Mouse (Mus musculus): ENCODE data around the gene Inpp5e. TPM values are rescaled to one million over a fixed set of nuclear protein-coding genes. Genes with fewer than 3 reads are reported as not detected.

Gene Inpp5e
- polyA plus RNA-seq, 1 experiment from 2014 or later: 6.1 TPM

GRCm38 (mm10) chr2:26418120-26418519 is 9.1 kb upstream of the Inpp5e start:
- no peak overlapping the region for H3K27ac ChIP-seq (replicated peaks)
- no peaks in the 10 kb centered on the region for H3K27me3 ChIP-seq
- no peak overlapping the region for H3K9ac ChIP-seq
- H3K9me3 ChIP-seq (replicated peaks): no peaks in the 10 kb centered on the region
- H3K36me3 ChIP-seq (replicated peaks): peaks cover 91% of the 10 kb centered on the region
- no peak overlapping the region for H3K4me3 ChIP-seq (replicated peaks)
- peaks cover 14% of the 10 kb centered on the region for H3K4me1 ChIP-seq (replicated peaks)
- no peak overlapping the region for H3K4me2 ChIP-seq
- WGBS (ENCODE audit: insufficient replicate concordance): 67% methylated on average over 1 of the region's 1 CpGs
- no peak for ATAC-seq (ENCODE audit: insufficient read depth)

DNA sequence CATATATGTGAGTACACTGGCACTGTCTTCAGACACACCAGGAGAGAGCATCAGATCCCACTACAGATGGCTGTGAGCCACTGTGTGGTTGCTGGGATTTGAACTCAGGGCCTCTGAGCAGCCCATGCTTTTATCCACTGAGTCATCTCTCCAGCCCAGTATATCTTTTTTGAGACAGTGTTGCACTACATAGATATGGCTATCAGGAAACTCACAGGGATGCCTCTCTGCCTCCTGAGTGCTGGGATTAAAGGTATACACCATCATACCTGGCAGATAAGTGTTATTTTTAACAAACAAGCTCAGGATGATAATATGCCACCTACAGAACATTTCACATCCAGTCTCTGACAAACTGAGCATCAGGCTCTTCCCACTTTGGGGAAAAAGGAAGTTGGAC is 8.1 kb upstream of the Inpp5e start:
- H3K27me3 ChIP-seq: no peaks in the 10 kb centered on the region
- no peak overlapping the region for H3K9ac ChIP-seq
- 0 out of 2 replicates have a peak overlapping the region, but pooled peaks have one; percentile 9 for H3K27ac ChIP-seq (replicated peaks)
- H3K4me3 ChIP-seq (replicated peaks): no peak overlapping the region
- peaks cover 14% of the 10 kb centered on the region for H3K4me1 ChIP-seq (replicated peaks)
- ATAC-seq (ENCODE audit: insufficient read depth): peak; percentile 49
- H3K36me3 ChIP-seq (replicated peaks): peaks cover 91% of the 10 kb centered on the region
- H3K9me3 ChIP-seq (replicated peaks): no peaks in the 10 kb centered on the region
- no peak overlapping the region for H3K4me2 ChIP-seq

- no peaks in the 10 kb centered on the region for H3K9me3 ChIP-seq (replicated peaks)
- H3K27ac ChIP-seq (replicated peaks): no peak overlapping the region
- no peak overlapping the region for H3K4me2 ChIP-seq
- H3K27me3 ChIP-seq: no peaks in the 10 kb centered on the region
- H3K9ac ChIP-seq: no peak overlapping the region
- ATAC-seq (ENCODE audit: insufficient read depth): no peak
- H3K36me3 ChIP-seq (replicated peaks): peaks cover 59% of the 10 kb centered on the region
- 65% methylated on average over 4 of the region's 5 CpGs for WGBS (ENCODE audit: insufficient replicate concordance)
- H3K4me1 ChIP-seq (replicated peaks): peaks cover 37% of the 10 kb centered on the region
- no peak overlapping the region for H3K4me3 ChIP-seq (replicated peaks)
These were observed 2.0 kb upstream of the Inpp5e start for GRCm38 (mm10) chr2:26410931-26411411.

DNA sequence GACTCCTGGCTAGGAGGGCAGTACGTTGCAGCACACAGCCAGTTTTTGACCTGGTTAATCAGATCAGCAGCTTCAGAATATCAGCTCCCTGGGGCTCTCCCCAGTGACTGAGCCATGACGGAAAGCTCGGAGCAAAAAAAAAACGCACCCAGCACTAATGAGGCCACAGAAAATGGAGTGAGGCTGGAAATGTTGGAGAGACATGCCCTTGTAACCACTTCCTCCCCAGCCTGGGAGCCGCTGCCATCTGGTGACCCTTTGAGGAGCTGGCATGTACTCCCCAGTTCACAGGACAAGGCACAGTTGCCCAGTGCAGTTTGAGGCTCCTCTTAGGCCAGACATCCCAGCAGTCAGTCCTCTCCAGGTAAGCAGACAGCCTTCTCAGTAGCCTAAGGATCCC is 1.1 kb upstream of the Inpp5e start:
- WGBS (ENCODE audit: insufficient replicate concordance): 70% methylated on average over 5 of the region's 5 CpGs
- Histone ChIP-seq H3K4me1 (replicated peaks) (peaks cover 41% of the 10 kb centered on the region), H3K9ac (no peak overlapping the region), H3K27ac (replicated peaks) (0 out of 2 replicates have a peak overlapping the region, but pooled peaks have one; percentile 14), H3K4me3 (replicated peaks) (no peak overlapping the region), H3K9me3 (replicated peaks) (no peaks in the 10 kb centered on the region), H3K4me2 (no peak overlapping the region), H3K27me3 (no peaks in the 10 kb centered on the region), H3K36me3 (replicated peaks) (peaks cover 50% of the 10 kb centered on the region)
- no peak for ATAC-seq (ENCODE audit: insufficient read depth)

DNA sequence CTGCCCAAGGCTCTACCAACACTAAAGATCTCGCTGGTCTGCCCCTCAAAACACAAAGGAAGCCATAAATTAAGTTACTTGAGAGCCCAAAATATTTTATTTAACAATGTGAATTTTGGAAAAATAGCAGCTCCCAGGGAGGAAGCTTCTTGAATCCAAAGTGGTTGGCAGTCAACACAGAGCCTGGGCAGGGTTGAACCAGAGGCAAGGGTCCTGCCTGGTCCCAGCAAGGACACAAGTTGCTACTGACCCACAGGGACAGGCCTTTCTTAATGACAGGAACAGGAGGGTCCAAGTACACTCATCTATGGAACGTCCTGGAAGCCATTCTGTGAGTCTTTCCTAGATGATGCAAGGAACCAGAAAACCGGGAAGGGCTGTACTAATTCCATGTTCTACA is 359 bp upstream of the Inpp5e start:
- Histone ChIP-seq H3K9me3 (replicated peaks) (no peaks in the 10 kb centered on the region), H3K36me3 (replicated peaks) (peaks cover 46% of the 10 kb centered on the region), H3K4me3 (replicated peaks) (peak overlapping the region; percentile 93; the same call in 1 of the 2 replicates), H3K9ac (peak overlapping the region; percentile 19; the same call in 1 of the 2 replicates), H3K27ac (replicated peaks) (peak overlapping the region; percentile 42), H3K4me1 (replicated peaks) (peaks cover 46% of the 10 kb centered on the region), H3K27me3 (no peaks in the 10 kb centered on the region), H3K4me2 (peak overlapping the region; percentile 89)
- ATAC-seq (ENCODE audit: insufficient read depth): no peak
- 57% methylated on average over 3 of the region's 3 CpGs for WGBS (ENCODE audit: insufficient replicate concordance)

- ATAC-seq (ENCODE audit: insufficient read depth): no peak
- H3K36me3 ChIP-seq (replicated peaks): peaks cover 43% of the 10 kb centered on the region
- no peaks in the 10 kb centered on the region for H3K27me3 ChIP-seq
- no peak overlapping the region for H3K4me2 ChIP-seq
- no peak overlapping the region for H3K9ac ChIP-seq
- H3K9me3 ChIP-seq (replicated peaks): no peaks in the 10 kb centered on the region
- no peak overlapping the region for H3K27ac ChIP-seq (replicated peaks)
- H3K4me3 ChIP-seq (replicated peaks): no peak overlapping the region
- H3K4me1 ChIP-seq (replicated peaks): peaks cover 54% of the 10 kb centered on the region
- WGBS (ENCODE audit: insufficient replicate concordance): 77% methylated on average over 8 of the region's 8 CpGs
These were observed 5.7 kb downstream of the Inpp5e start for GRCm38 (mm10) chr2:26403306-26403705.

DNA sequence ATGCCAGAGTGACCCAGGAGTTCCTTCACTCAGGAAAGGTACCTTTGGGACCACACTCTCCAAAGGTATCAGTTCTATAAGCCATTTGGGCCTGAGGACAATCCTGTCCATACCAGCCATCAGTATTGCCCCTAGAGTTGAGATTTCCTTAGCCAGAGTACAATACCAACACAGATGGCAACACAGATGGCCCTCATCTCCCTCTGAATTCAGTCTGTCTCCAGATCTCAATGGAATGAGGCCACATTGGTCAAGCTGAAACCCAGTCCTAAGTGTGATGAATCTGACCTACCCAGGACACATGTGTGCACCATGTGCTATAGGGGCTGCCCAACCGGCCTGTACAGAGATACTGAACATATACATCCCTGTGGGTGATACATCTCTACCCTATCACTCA is 6.7 kb downstream of the Inpp5e start:
- Histone ChIP-seq H3K4me3 (replicated peaks) (no peak overlapping the region), H3K27me3 (no peaks in the 10 kb centered on the region), H3K36me3 (replicated peaks) (peaks cover 53% of the 10 kb centered on the region), H3K9ac (no peak overlapping the region), H3K9me3 (replicated peaks) (no peaks in the 10 kb centered on the region), H3K4me1 (replicated peaks) (peaks cover 44% of the 10 kb centered on the region), H3K27ac (replicated peaks) (no peak overlapping the region), H3K4me2 (no peak overlapping the region)
- no peak for ATAC-seq (ENCODE audit: insufficient read depth)
- 74% methylated on average over 1 of the region's 1 CpGs for WGBS (ENCODE audit: insufficient replicate concordance)

GRCm38 (mm10) chr2:26401023-26401422 is 8.0 kb downstream of the Inpp5e start:
- Histone ChIP-seq H3K36me3 (replicated peaks) (peaks cover 62% of the 10 kb centered on the region), H3K27me3 (no peaks in the 10 kb centered on the region), H3K4me3 (replicated peaks) (no peak overlapping the region), H3K9me3 (replicated peaks) (no peaks in the 10 kb centered on the region), H3K9ac (no peak overlapping the region), H3K4me1 (replicated peaks) (peaks cover 31% of the 10 kb centered on the region), H3K4me2 (no peak overlapping the region; the same call in 1 of the 2 replicates), H3K27ac (replicated peaks) (no peak overlapping the region)
- 0 out of 2 replicates have a peak, but pooled peaks have one; percentile 35 for ATAC-seq (ENCODE audit: insufficient read depth)
- 62% methylated on average over 4 of the region's 4 CpGs for WGBS (ENCODE audit: insufficient replicate concordance)

DNA sequence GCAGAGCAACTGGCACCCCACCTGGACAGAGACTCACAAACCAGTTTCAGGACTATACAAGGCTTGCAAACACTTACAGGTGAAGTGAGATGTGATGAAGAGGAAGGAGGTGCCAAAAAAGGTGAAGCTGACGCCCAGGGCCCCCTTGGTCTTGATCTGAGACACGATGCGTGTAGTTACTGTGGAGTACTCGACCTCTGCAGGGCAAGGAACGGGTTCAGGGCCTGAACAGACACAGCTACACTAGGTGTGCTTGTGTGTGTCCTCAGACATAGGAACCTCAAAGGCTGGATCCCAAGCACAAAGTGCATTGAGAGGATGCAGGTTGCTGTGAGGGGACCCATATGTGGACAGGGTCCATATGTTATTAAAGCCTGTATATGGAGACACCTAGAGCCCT is 8.7 kb downstream of the Inpp5e start:
- H3K36me3 ChIP-seq (replicated peaks): peaks cover 70% of the 10 kb centered on the region
- H3K9ac ChIP-seq: no peak overlapping the region; the same call in 1 of the 2 replicates
- H3K27ac ChIP-seq (replicated peaks): no peak overlapping the region
- WGBS (ENCODE audit: insufficient replicate concordance): 77% methylated on average over 5 of the region's 5 CpGs
- no peaks in the 10 kb centered on the region for H3K9me3 ChIP-seq (replicated peaks)
- H3K27me3 ChIP-seq: no peaks in the 10 kb centered on the region
- ATAC-seq (ENCODE audit: insufficient read depth): no peak
- no peak overlapping the region for H3K4me3 ChIP-seq (replicated peaks)
- H3K4me2 ChIP-seq: no peak overlapping the region
- peaks cover 27% of the 10 kb centered on the region for H3K4me1 ChIP-seq (replicated peaks)

DNA sequence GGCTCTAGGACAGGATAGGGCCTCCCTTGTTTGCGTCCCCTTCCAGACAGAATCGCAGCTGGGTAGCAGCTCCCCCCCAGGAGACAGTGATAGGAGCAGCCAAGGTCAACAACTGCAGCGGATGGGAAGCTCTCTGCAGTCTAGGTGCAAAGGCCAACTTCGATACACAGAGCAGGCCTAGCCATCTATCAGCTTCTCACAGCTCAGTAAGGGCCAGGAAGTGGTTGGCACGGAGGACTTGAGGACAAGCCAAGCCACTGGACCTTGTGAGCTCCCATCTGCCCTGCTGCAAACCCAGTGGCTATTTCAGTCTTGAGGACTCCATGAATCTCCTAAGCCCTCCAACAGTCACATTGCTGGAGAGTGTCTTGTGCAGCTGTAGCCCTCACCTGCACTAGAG is 9.4 kb downstream of the Inpp5e start:
- Histone ChIP-seq H3K9me3 (replicated peaks) (no peaks in the 10 kb centered on the region), H3K4me2 (no peak overlapping the region), H3K9ac (no peak overlapping the region), H3K27ac (replicated peaks) (no peak overlapping the region), H3K4me1 (replicated peaks) (peaks cover 22% of the 10 kb centered on the region), H3K36me3 (replicated peaks) (peaks cover 76% of the 10 kb centered on the region), H3K27me3 (no peaks in the 10 kb centered on the region), H3K4me3 (replicated peaks) (no peak overlapping the region)
- peak; percentile 48 for ATAC-seq (ENCODE audit: insufficient read depth)
- WGBS (ENCODE audit: insufficient replicate concordance): 72% methylated on average over 5 of the region's 5 CpGs

DNA sequence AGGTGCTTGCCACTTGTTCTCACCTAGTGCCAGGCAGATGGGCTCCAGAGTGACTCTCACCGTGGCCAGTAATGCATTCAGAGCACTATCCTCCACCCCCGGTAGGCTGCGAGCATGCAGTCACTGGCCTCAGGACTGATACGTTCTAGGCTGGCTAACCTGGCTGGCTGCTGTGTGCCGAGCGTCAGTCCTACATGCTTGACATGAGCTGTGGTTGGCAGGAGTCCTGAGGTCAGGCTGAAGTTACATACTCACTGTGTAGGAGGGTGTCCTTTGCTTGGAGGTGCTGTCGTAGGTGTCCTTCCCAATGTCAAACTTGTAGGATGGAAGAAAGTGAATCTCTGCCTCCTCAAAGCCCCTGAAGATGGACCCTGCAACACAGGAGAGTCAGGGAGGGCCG is 10.0 kb downstream of the Inpp5e start:
- no peak for ATAC-seq (ENCODE audit: insufficient read depth)
- Histone ChIP-seq H3K4me3 (replicated peaks) (no peak overlapping the region), H3K36me3 (replicated peaks) (peaks cover 83% of the 10 kb centered on the region), H3K27ac (replicated peaks) (no peak overlapping the region), H3K4me1 (replicated peaks) (peaks cover 21% of the 10 kb centered on the region), H3K27me3 (no peaks in the 10 kb centered on the region), H3K9ac (no peak overlapping the region), H3K4me2 (no peak overlapping the region), H3K9me3 (replicated peaks) (no peaks in the 10 kb centered on the region)
- WGBS (ENCODE audit: insufficient replicate concordance): 80% methylated on average over 8 of the region's 8 CpGs

DNA sequence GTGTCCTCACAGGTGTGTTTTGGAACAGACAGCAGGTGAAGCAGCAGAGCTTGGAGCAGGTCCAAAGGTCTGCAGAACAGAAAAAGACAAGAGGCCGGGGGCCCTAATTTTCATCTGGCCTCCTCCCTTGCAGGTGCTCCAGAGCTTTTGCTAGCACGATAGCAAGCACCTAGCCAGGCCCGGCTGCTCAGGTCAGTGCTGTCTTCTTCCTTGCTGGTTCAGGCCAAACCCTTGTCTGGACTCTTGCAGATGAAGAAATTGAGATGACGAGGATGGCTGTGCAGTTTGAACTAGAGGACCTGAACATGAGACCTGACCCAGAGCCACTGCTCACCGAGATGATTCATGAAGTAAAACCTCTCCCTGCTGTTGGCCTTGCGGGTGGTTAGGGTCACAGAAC is 17.4 kb downstream of the Inpp5e start:
- ATAC-seq (ENCODE audit: insufficient read depth): no peak
- no peak overlapping the region for H3K27ac ChIP-seq (replicated peaks)
- H3K4me1 ChIP-seq (replicated peaks): peaks cover 32% of the 10 kb centered on the region
- H3K4me3 ChIP-seq (replicated peaks): no peak overlapping the region
- WGBS (ENCODE audit: insufficient replicate concordance): 78% methylated on average over 6 of the region's 6 CpGs
- H3K4me2 ChIP-seq: no peak overlapping the region
- no peaks in the 10 kb centered on the region for H3K27me3 ChIP-seq
- peaks cover 72% of the 10 kb centered on the region for H3K36me3 ChIP-seq (replicated peaks)
- H3K9ac ChIP-seq: no peak overlapping the region
- H3K9me3 ChIP-seq (replicated peaks): no peaks in the 10 kb centered on the region
